In the genomic region with DNA sequence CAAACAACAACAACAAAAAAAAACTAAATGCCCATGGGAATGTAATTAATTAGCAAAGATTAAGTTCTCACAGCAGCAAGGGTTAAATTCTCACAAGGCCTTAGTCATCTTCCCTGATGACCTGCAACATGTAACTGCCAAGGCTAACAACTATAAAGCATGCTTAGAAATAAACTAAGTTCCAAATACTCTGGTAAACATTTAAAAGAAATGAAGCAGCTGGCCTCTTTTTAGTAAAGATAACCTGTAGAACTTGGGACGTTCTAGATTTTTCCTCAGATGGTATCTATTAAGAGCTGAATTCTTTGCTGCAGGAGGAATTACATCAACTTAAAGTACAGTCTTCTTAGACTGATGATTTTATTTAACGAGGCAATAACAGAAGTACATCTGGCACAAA, we compare ENCODE assay signal across 19 mouse cellular contexts.
DNase-seq lines count a peak whose midpoint lies in the region; ATAC-seq and TF ChIP-seq lines count a peak whose summit lies in the region.
"Had no signal": no experiment of that assay in that cellular context is flagged by ENCODE, and none has a peak within 500 bp of the region (broad histone marks: within the 10 kb centered on the region; RNA-seq: fewer than 3 reads in every experiment).

No protein-coding gene starts in this region.

- ATAC-seq in kidney, postnatal 0 days (replicated peaks; ENCODE audit: low FRiP score, low read depth), result no peak
- ATAC-seq in lung, postnatal 0 days, result no peak
- ATAC-seq: hindbrain, embryonic 16.5 days; intestine, embryonic 15.5 days; Patski had no signal

- intact Hi-C loops in gastrocnemius, adult 2 months (cut with DNase I), result loop anchor here (5.0 kb wide), 1 partner anchor 437 kb away; no protein-coding TSS in a partner anchor

- no peaks in the 10 kb centered on the region for H3K4me1 ChIP-seq in kidney, postnatal 0 days (replicated peaks; ENCODE audit: insufficient read depth, low read length)
- no peaks in the 10 kb centered on the region; the same call in 1 of the 2 replicates for H3K4me1 ChIP-seq in lung, postnatal 0 days (ENCODE audit: insufficient read depth, low read depth, low read length)
- H3K4me1 ChIP-seq in forebrain, embryonic 10.5 days, result no peaks in the 10 kb centered on the region
- H3K4me1 ChIP-seq: forebrain, embryonic 15.5 days had no signal

- peak overlapping the region; percentile 81 for H3K27ac ChIP-seq in gastrocnemius, adult 2 months
- 0 out of 2 replicates have a peak overlapping the region, but pooled peaks have one; percentile 10 for H3K27ac ChIP-seq in kidney, postnatal 0 days
- no peak overlapping the region for H3K27ac ChIP-seq in lung, postnatal 0 days (ENCODE audit: low read length)
- H3K27ac ChIP-seq in forebrain, embryonic 10.5 days, result no peak overlapping the region
- H3K27ac ChIP-seq: forebrain, embryonic 15.5 days; intestine, embryonic 15.5 days had no signal

- TF ChIP-seq CTCF in gastrocnemius, adult 2 months (IDR thresholded peaks at IDR 0.05), result no peak
- no peak for TF ChIP-seq CTCF in kidney, postnatal 0 days (IDR thresholded peaks at IDR 0.05; ENCODE audit: low read depth)
- TF ChIP-seq CTCF in lung, postnatal 0 days (IDR thresholded peaks at IDR 0.05), result no peak

- 48% methylated on average over 2 of the region's 2 CpGs for WGBS in kidney, postnatal 0 days
- WGBS in lung, postnatal 0 days, result 10% methylated on average over 2 of the region's 2 CpGs
- 80% methylated on average over 2 of the region's 2 CpGs for WGBS in forebrain, embryonic 10.5 days

- no peaks in the 10 kb centered on the region for H3K9me3 ChIP-seq in kidney, postnatal 0 days (replicated peaks; ENCODE audit: low read length)
- H3K9me3 ChIP-seq in lung, postnatal 0 days (ENCODE audit: low read length), result no peaks in the 10 kb centered on the region
- no peaks in the 10 kb centered on the region for H3K9me3 ChIP-seq in forebrain, embryonic 10.5 days
- H3K9me3 ChIP-seq: forebrain, embryonic 15.5 days; intestine, embryonic 15.5 days had no signal

- TF ChIP-seq EP300 in lung, postnatal 0 days (IDR thresholded peaks at IDR 0.05), result no peak

- no peaks in the 10 kb centered on the region for H3K27me3 ChIP-seq in kidney, postnatal 0 days (ENCODE audit: insufficient read depth, low read length)
- no peaks in the 10 kb centered on the region for H3K27me3 ChIP-seq in lung, postnatal 0 days (replicated peaks; ENCODE audit: insufficient read depth, low read length)
- no peaks in the 10 kb centered on the region for H3K27me3 ChIP-seq in forebrain, embryonic 10.5 days (ENCODE audit: poor library complexity, severe bottlenecking)
- H3K27me3 ChIP-seq: CH12.LX; forebrain, embryonic 15.5 days; intestine, embryonic 15.5 days; Patski had no signal

- no peak for DNase-seq in gastrocnemius, adult 2 months
- DNase-seq in gastrocnemius, postnatal 25 days, result no peak
- peak; percentile 64 for DNase-seq in kidney, postnatal 0 days (ENCODE audit: low spot score)
- DNase-seq in kidney, adult 18-20 months, result no peak
- DNase-seq in lung, postnatal 0 days (ENCODE audit: low spot score), result peak; percentile 37
- no peak for DNase-seq in lung, postnatal 36 days
- no peak for DNase-seq in forebrain, embryonic 10.5 days (ENCODE audit: extremely low spot score, low spot score)
- DNase-seq: adrenal gland, adult 2 months; adrenal gland, postnatal 25 days; cerebellum, adult 18-20 months; cerebellum, adult 9-11 months; cerebellum, postnatal 36 days; gastrocnemius, postnatal 10 days had no signal

- H3K4me2 ChIP-seq in kidney, postnatal 0 days (ENCODE audit: low read length), result no peak overlapping the region
- no peak overlapping the region for H3K4me2 ChIP-seq in lung, postnatal 0 days (replicated peaks; ENCODE audit: low read depth, low read length)
- H3K4me2 ChIP-seq: forebrain, embryonic 15.5 days; intestine, embryonic 15.5 days had no signal

- no peaks in the 10 kb centered on the region for H3K36me3 ChIP-seq in kidney, postnatal 0 days (ENCODE audit: insufficient read depth, low read length)
- H3K36me3 ChIP-seq in lung, postnatal 0 days (ENCODE audit: insufficient read depth, low read length), result no peaks in the 10 kb centered on the region
- no peaks in the 10 kb centered on the region for H3K36me3 ChIP-seq in forebrain, embryonic 10.5 days (replicated peaks)
- H3K36me3 ChIP-seq: forebrain, embryonic 15.5 days; intestine, embryonic 15.5 days had no signal

- H3K4me3 ChIP-seq in gastrocnemius, adult 2 months, result no peak overlapping the region
- H3K4me3 ChIP-seq in kidney, postnatal 0 days (replicated peaks; ENCODE audit: low read depth, low read length), result no peak overlapping the region
- no peak overlapping the region for H3K4me3 ChIP-seq in lung, postnatal 0 days (ENCODE audit: low read depth, low read length)
- H3K4me3 ChIP-seq in forebrain, embryonic 10.5 days, result no peak overlapping the region
- H3K4me3 ChIP-seq: erythroblast, embryonic 14.5 days; forebrain, embryonic 15.5 days; intestine, embryonic 15.5 days had no signal

- no peak overlapping the region for H3K9ac ChIP-seq in kidney, postnatal 0 days (ENCODE audit: low read depth, low read length)
- no peak overlapping the region for H3K9ac ChIP-seq in lung, postnatal 0 days (replicated peaks; ENCODE audit: low read depth)
- H3K9ac ChIP-seq: forebrain, embryonic 15.5 days; intestine, embryonic 15.5 days had no signal

Comparison
In these comparisons a context has a peak if more than half of its experiments do, and no peak if none do; other contexts are left out.
1. DNase-seq: peak in kidney, postnatal 0 days (single experiment) and lung, postnatal 0 days (single experiment); none in gastrocnemius, adult 2 months (single experiment), gastrocnemius, postnatal 25 days (single experiment), kidney, adult 18-20 months (single experiment), lung, postnatal 36 days (single experiment) and forebrain, embryonic 10.5 days (single experiment).
2. H3K27ac ChIP-seq: peak in gastrocnemius, adult 2 months (single experiment) and kidney, postnatal 0 days (single experiment); none in lung, postnatal 0 days (single experiment) and forebrain, embryonic 10.5 days (single experiment).